Mouse (Mus musculus) stomach, postnatal 0 days (tissue): ENCODE results near the gene Kcnma1. TPM values are rescaled to one million over a fixed set of nuclear protein-coding genes. Genes with fewer than 3 reads are reported as not detected.

Experiments used
- ATAC-seq: fragments of 200-750 bp; cut with Nextera tagmentation; 2 replicates; pipeline ENCODE4 v1.8.0; 2017; ENCODE audit not compliant: low FRiP score, low TSS enrichment
- DNase-seq: peaks from one replicate; pipeline ENCODE4 v3.0.0-alpha.2; 2016; ENCODE audit warnings: low spot score
- H3K27ac ChIP-seq: fragments of 300-500 bp; sonication (generic); replicated peaks from 2 replicates; pipeline ENCODE4 v1.5.1; 2014; ENCODE audit warnings: mild to moderate bottlenecking, control low read depth
- H3K27me3 ChIP-seq: fragments of 300-500 bp; sonication (generic); 2 replicates; pipeline ENCODE4 v1.6.1; 2014; ENCODE audit warnings: low read length; ENCODE audit not compliant: control insufficient read depth, insufficient read depth
- H3K36me3 ChIP-seq: fragments of 300-500 bp; sonication (generic); 2 replicates; pipeline ENCODE4 v1.6.1; 2014; ENCODE audit warnings: low read length, mixed read lengths; ENCODE audit not compliant: control insufficient read depth, insufficient read depth
- H3K4me1 ChIP-seq: fragments of 300-500 bp; sonication (generic); replicated peaks from 2 replicates; pipeline ENCODE4 v1.6.1; 2014; ENCODE audit warnings: antibody characterized with exemption; ENCODE audit not compliant: control insufficient read depth, insufficient read depth
- H3K4me2 ChIP-seq: fragments of 300-500 bp; sonication (generic); replicated peaks from 2 replicates; pipeline ENCODE4 v1.6.1; 2014; ENCODE audit warnings: low read depth, mild to moderate bottlenecking, control low read depth, moderate library complexity
- H3K4me3 ChIP-seq: fragments of 300-500 bp; sonication (generic); 2 replicates; pipeline ENCODE4 v1.5.1; 2014; ENCODE audit warnings: low read depth, low read length, control low read depth
- H3K9ac ChIP-seq: fragments of 300-500 bp; sonication (generic); 2 replicates; pipeline ENCODE4 v1.6.1; 2014; ENCODE audit warnings: mild to moderate bottlenecking, low read length, control low read depth, mixed read lengths
- H3K9me3 ChIP-seq: fragments of 300-500 bp; sonication (generic); 2 replicates; pipeline ENCODE4 v1.6.1; 2016; ENCODE audit warnings: low read length; ENCODE audit not compliant: control insufficient read depth
- CTCF ChIP-seq: IDR thresholded peaks from 2 replicates; pipeline ENCODE4 v1.5.1; 2016; ENCODE audit warnings: antibody characterized with exemption, low read depth, mild to moderate bottlenecking, moderate library complexity
- EP300 ChIP-seq: optimal IDR thresholded peaks from 2 replicates; pipeline ENCODE3; 2016; ENCODE audit warnings: antibody characterized with exemption
- WGBS: fragments of 180-500 bp; shearing (Covaris S2); extraction: QIAGEN DNeasy Blood & Tissue Kit; methylation state at CpG from one replicate; pipeline ENCODE4 v1.1.7; 2014; 5-methylcytosine and 5-hydroxymethylcytosine counted together
- polyA plus RNA-seq: library from polyadenylated mRNA; unstranded; fragments of >200 nt; fragmentation: Nextera tagmentation; extraction: Ambion mirVana; gene quantifications from 2 replicates; pipeline ENCODE4 v1.2.1, GENCODE M21; 2015

The Kcnma1 gene
- polyA plus RNA-seq, 1 experiment from 2014 or later, result 13.3 TPM

DNA sequence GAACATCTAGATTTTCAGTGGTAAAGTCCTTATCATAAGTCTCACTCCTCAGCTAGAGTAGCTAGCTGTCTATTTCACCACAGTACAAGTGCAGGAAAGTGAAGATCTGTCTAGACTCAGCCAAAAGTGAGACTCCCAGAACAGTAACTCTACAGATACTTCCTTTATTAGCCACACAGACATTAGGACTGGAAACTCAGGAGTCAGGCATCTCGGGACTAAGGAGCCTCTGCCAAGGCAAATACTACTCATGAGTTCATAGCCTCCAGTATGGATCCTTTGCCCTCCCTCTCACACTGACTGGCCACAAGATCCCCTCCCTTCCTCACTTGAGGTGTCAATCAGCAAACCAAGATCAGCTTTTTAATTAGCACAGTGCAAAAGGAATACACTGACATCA is 389.8 kb downstream of the Kcnma1 start:
- no peak for TF ChIP-seq EP300
- no peak for TF ChIP-seq CTCF
- H3K27me3 ChIP-seq, result no peaks in the 10 kb centered on the region
- H3K4me3 ChIP-seq, result no peak overlapping the region
- WGBS, result 73% methylated on average over 1 of the region's 1 CpGs
- ATAC-seq, result no peak
- H3K4me1 ChIP-seq, result no peaks in the 10 kb centered on the region
- H3K9ac ChIP-seq, result no peak overlapping the region
- H3K9me3 ChIP-seq, result no peaks in the 10 kb centered on the region
- H3K27ac ChIP-seq, result no peak overlapping the region
- DNase-seq, result no peak
- H3K4me2 ChIP-seq, result no peak overlapping the region
- no peaks in the 10 kb centered on the region for H3K36me3 ChIP-seq

DNA sequence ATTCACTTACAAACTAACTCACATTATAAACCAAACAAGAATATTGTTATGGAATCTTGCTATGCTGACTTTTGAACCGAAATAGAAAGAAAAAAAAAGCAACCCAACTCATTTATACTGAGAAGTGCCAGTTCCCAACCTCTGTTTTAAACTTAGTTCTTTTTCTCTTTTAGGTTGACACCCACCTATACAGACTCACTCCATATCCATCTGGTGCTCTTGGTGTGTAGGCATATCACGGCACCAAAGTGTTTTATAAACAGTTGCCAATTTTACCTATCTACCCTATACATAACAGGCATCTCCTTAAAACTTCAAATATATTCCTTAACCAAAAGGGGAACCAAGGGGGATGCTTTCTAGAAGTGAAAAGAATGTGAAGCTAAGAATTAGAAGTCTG is 393.6 kb downstream of the Kcnma1 start:
- Histone ChIP-seq H3K9ac (no peak overlapping the region), H3K4me1 (no peaks in the 10 kb centered on the region), H3K4me2 (no peak overlapping the region), H3K27me3 (no peaks in the 10 kb centered on the region), H3K36me3 (no peaks in the 10 kb centered on the region), H3K9me3 (no peaks in the 10 kb centered on the region), H3K4me3 (no peak overlapping the region), H3K27ac (no peak overlapping the region)
- no peak for ATAC-seq
- WGBS, result 63% methylated on average over 2 of the region's 2 CpGs
- TF ChIP-seq EP300, result no peak
- no peak for TF ChIP-seq CTCF
- DNase-seq, result no peak

DNA sequence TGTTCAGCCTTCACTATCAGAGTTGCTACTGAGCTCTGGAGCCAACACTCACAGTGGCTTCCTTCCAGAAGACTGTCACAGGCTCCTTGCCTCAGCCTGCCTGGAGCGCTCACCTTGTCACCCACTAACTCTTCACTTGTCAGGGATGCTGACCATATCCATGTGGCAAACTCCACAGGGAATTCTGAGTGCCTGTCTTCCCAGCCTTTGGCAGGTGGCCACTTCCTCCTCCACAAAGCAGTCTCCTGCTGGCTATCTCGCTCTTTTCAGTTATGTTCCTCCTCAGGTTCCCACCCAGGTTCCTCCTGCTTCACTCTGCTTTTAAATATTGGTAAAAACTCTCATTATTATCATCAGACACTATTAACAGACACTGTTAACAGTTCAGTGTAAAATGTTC is 395.3 kb downstream of the Kcnma1 start:
- ATAC-seq, result no peak
- Histone ChIP-seq H3K36me3 (no peaks in the 10 kb centered on the region), H3K27me3 (no peaks in the 10 kb centered on the region), H3K4me1 (no peaks in the 10 kb centered on the region), H3K9me3 (no peaks in the 10 kb centered on the region), H3K27ac (no peak overlapping the region), H3K9ac (no peak overlapping the region), H3K4me2 (no peak overlapping the region), H3K4me3 (no peak overlapping the region)
- WGBS, result 76% methylated on average over 2 of the region's 2 CpGs
- no peak for DNase-seq
- TF ChIP-seq EP300, result no peak
- no peak for TF ChIP-seq CTCF

DNA sequence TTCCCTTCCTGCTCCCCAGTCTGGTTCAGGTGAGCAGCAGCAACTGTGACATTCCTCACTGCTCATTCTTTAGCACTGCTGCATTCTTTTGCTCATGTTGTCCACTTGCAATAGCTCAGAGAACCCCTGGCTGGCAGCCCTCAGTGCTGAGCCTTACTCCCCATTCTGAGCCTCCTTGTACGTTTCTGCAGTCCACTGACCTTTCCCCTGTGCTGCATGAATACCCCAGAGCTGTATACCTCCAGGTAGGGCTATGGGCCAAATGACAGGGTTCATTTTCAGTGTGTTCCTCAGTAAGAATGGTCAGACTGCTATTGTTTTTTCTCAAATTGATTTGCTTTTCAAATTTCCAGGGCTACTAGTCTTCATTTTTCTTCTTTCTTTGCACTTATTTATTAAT is 396.2 kb downstream of the Kcnma1 start:
- Histone ChIP-seq H3K36me3 (no peaks in the 10 kb centered on the region), H3K9me3 (no peaks in the 10 kb centered on the region), H3K4me2 (no peak overlapping the region), H3K27me3 (no peaks in the 10 kb centered on the region), H3K4me1 (no peaks in the 10 kb centered on the region), H3K27ac (no peak overlapping the region), H3K9ac (no peak overlapping the region), H3K4me3 (no peak overlapping the region)
- TF ChIP-seq CTCF, result no peak
- no peak for TF ChIP-seq EP300
- DNase-seq (no peak), ATAC-seq (no peak)
- 33% methylated on average over 1 of the region's 1 CpGs for WGBS

DNA sequence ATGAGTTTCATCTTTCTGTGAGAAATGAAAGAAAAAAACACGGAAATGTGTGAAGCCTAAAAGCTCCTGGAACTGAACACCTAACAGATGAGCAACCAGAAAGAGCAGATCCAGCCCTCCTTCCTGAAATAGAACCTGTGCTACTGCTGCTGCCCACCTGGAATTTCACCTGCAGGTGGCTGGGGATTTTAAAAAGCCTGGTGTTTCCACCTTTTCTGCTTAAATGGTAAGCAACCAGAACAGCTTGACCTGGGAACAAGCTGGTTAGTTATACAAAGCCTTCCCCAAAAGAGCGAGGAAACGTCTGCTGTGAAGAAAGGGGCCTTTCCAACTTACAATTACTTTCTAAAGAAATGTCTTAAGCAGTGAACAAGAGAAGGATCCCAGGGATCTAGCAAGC is 404.2 kb downstream of the Kcnma1 start:
- no peak overlapping the region for H3K4me3 ChIP-seq
- no peak for ATAC-seq
- H3K9ac ChIP-seq, result no peak overlapping the region
- H3K27me3 ChIP-seq, result no peaks in the 10 kb centered on the region
- no peak for TF ChIP-seq EP300
- no peak for TF ChIP-seq CTCF
- no peaks in the 10 kb centered on the region for H3K9me3 ChIP-seq
- H3K4me2 ChIP-seq, result no peak overlapping the region
- H3K27ac ChIP-seq, result no peak overlapping the region
- WGBS, result 70% methylated on average over 3 of the region's 3 CpGs
- DNase-seq, result no peak
- no peaks in the 10 kb centered on the region for H3K4me1 ChIP-seq
- no peaks in the 10 kb centered on the region for H3K36me3 ChIP-seq

DNA sequence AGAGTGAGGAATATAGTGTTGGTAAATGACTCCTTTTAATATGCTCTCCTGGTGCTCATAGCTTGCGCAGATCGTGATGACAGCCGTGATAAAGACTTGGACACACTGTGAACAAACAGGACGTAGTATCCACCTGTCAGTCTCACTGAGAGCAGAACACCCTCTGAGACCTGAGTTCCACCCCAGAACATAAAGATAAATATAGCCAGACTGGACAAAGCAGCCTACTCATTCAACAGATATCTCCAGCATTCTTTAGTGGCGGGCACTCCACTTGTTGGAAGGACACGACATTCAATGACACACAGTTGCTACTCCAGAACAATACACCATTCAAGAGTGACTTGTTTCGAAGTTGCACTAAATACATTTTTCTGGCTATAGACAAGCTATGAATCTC is 408.6 kb downstream of the Kcnma1 start:
- no peak for TF ChIP-seq EP300
- no peak for TF ChIP-seq CTCF
- ATAC-seq, result no peak
- DNase-seq, result no peak
- 57% methylated on average over 7 of the region's 7 CpGs for WGBS
- Histone ChIP-seq H3K9me3 (no peaks in the 10 kb centered on the region), H3K4me3 (no peak overlapping the region), H3K4me1 (no peaks in the 10 kb centered on the region), H3K27me3 (no peaks in the 10 kb centered on the region), H3K27ac (no peak overlapping the region), H3K4me2 (no peak overlapping the region), H3K36me3 (no peaks in the 10 kb centered on the region), H3K9ac (no peak overlapping the region)
